ENCODE assay signal across 9 mouse cellular contexts in the genomic region with DNA sequence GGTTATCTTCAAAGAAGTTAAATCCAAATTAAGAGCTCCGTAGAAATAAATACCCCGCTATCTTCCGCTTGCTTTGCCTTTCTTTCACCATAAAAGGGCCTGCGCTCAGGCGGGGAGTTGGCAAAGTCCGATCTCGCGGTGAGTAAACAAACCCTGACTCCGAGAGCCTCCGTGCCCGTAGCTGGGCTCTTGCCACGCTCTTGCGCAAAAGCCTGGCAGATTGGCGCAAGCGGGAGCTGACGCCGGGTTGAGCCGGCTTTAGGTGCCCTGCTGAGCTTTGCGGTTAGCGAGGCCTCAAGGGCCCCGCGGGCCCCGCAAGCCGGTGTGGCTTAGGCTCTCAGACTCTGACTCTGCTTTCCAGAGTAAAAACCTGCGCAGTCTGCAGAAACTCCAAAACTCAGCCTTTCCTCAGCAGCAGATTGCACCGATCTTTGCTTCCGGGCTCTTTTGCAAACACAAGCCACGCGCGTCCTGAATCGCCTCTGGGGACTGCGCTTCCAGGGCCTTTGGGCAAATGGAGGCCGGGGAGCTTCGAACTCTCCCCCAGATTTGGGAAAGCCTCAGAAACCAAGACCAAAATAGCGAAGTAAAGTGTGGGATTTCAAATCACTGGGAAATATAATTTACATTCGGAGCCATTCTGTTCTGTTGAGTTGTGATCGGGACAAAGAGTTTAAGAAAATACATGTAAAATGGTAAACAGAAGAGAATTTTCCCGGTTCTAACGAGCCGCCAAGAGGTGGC. TPM values are rescaled to one million over a fixed set of nuclear protein-coding genes. Genes with fewer than 3 reads are reported as not detected.
DNase-seq lines count a peak whose midpoint lies in the region; ATAC-seq and TF ChIP-seq lines count a peak whose summit lies in the region.
"Had no signal": no experiment of that assay in that cellular context is flagged by ENCODE, and none has a peak within 500 bp of the region (broad histone marks: within the 10 kb centered on the region; RNA-seq: fewer than 3 reads in every experiment).

No protein-coding gene starts in this region.

- no peak overlapping the region for H3K9ac ChIP-seq in embryonic facial prominence, embryonic 13.5 days
- H3K9ac ChIP-seq in heart, embryonic 15.5 days, result no peak overlapping the region
- peak overlapping the region; percentile 72 for H3K9ac ChIP-seq in kidney, postnatal 0 days (ENCODE audit: low read depth, low read length)

- no peak for TF ChIP-seq POLR2A in thymus, adult 2 months (IDR thresholded peaks at IDR 0.05; ENCODE audit: control insufficient read depth, extremely low read depth, insufficient read depth, low read length, poor library complexity)

- 0 out of 2 replicates have a peak, but pooled peaks cover 6% of the 10 kb centered on the region for H3K9me3 ChIP-seq in embryonic facial prominence, embryonic 13.5 days
- no peaks in the 10 kb centered on the region for H3K9me3 ChIP-seq in heart, embryonic 15.5 days (replicated peaks)
- H3K9me3 ChIP-seq in kidney, postnatal 0 days (replicated peaks; ENCODE audit: low read length), result no peaks in the 10 kb centered on the region

- H3K4me3 ChIP-seq in embryonic facial prominence, embryonic 13.5 days, result peak overlapping the region; percentile 14
- H3K4me3 ChIP-seq in heart, embryonic 15.5 days, result peak overlapping the region; percentile 34
- H3K4me3 ChIP-seq in kidney, postnatal 0 days (replicated peaks; ENCODE audit: low read depth, low read length), result peak overlapping the region; percentile 58
- no peak overlapping the region for H3K4me3 ChIP-seq in thymus, adult 2 months (ENCODE audit: control insufficient read depth, insufficient read depth, low read length)
- H3K4me3 ChIP-seq: left cerebral cortex, adult 2 months had no signal

- no peak for ATAC-seq in embryonic facial prominence, embryonic 13.5 days (ENCODE audit: insufficient number of reproducible peaks, insufficient read depth, low FRiP score, low TSS enrichment, low read depth)
- no peak for ATAC-seq in heart, embryonic 15.5 days (replicated peaks; ENCODE audit: insufficient number of reproducible peaks, insufficient read depth, low FRiP score, low read depth)
- no peak for ATAC-seq in kidney, postnatal 0 days (replicated peaks; ENCODE audit: low FRiP score, low read depth)

- peaks cover 97% of the 10 kb centered on the region for H3K27me3 ChIP-seq in embryonic facial prominence, embryonic 13.5 days
- peaks cover 97% of the 10 kb centered on the region for H3K27me3 ChIP-seq in heart, embryonic 15.5 days
- peaks cover 55% of the 10 kb centered on the region for H3K27me3 ChIP-seq in kidney, postnatal 0 days (ENCODE audit: insufficient read depth, low read length)
- peaks cover 65% of the 10 kb centered on the region for H3K27me3 ChIP-seq in thymus, adult 2 months (ENCODE audit: control insufficient read depth, insufficient read depth, low read length)

- TF ChIP-seq CTCF in kidney, postnatal 0 days (IDR thresholded peaks at IDR 0.05; ENCODE audit: low read depth), result no peak
- TF ChIP-seq CTCF in thymus, adult 2 months (IDR thresholded peaks at IDR 0.05; ENCODE audit: borderline replicate concordance, control insufficient read depth, extremely low read depth, insufficient read depth, low read length, poor library complexity), result no peak

- 1% methylated on average over 40 of the region's 40 CpGs for WGBS in embryonic facial prominence, embryonic 13.5 days
- WGBS in heart, embryonic 15.5 days, result 1% methylated on average over 40 of the region's 40 CpGs
- WGBS in kidney, postnatal 0 days, result under 1% methylated on average over 40 of the region's 40 CpGs
- 2% methylated on average over 40 of the region's 40 CpGs for WGBS in thymus, adult 2 months

- DNase-seq in gastrocnemius, adult 18-20 months (ENCODE audit: low spot score), result peak; percentile 87
- no peak for DNase-seq in gastrocnemius, postnatal 4 days (ENCODE audit: low spot score in 2 of 2)
- DNase-seq in kidney, postnatal 0 days (ENCODE audit: low spot score), result no peak
- peak; percentile 86 for DNase-seq in lung, postnatal 25 days (ENCODE audit: low spot score)
- DNase-seq in skeletal muscle tissue, adult 2 months (ENCODE audit: low read depth, low spot score), result peak; percentile 81
- DNase-seq in thymus, adult 2 months, result no peak

- no peak overlapping the region for H3K27ac ChIP-seq in embryonic facial prominence, embryonic 13.5 days
- H3K27ac ChIP-seq in heart, embryonic 15.5 days, result no peak overlapping the region
- H3K27ac ChIP-seq in kidney, postnatal 0 days, result peak overlapping the region; percentile 47
- H3K27ac ChIP-seq in thymus, adult 2 months (ENCODE audit: control insufficient read depth, insufficient read depth, low read length), result no peak overlapping the region
- H3K27ac ChIP-seq: left cerebral cortex, adult 2 months had no signal

- H3K4me2 ChIP-seq in embryonic facial prominence, embryonic 13.5 days, result peak overlapping the region; percentile 44
- H3K4me2 ChIP-seq in heart, embryonic 15.5 days, result peak overlapping the region; percentile 51
- H3K4me2 ChIP-seq in kidney, postnatal 0 days (ENCODE audit: low read length), result peak overlapping the region; percentile 63

- peaks cover 38% of the 10 kb centered on the region for H3K4me1 ChIP-seq in embryonic facial prominence, embryonic 13.5 days
- H3K4me1 ChIP-seq in heart, embryonic 15.5 days (replicated peaks), result peaks cover 34% of the 10 kb centered on the region
- 0 out of 2 replicates have a peak, but pooled peaks cover 3% of the 10 kb centered on the region for H3K4me1 ChIP-seq in kidney, postnatal 0 days (replicated peaks; ENCODE audit: insufficient read depth, low read length)
- peaks cover 14% of the 10 kb centered on the region for H3K4me1 ChIP-seq in thymus, adult 2 months (replicated peaks; ENCODE audit: control insufficient read depth, insufficient read depth, low read length)

- H3K36me3 ChIP-seq in embryonic facial prominence, embryonic 13.5 days, result no peaks in the 10 kb centered on the region
- H3K36me3 ChIP-seq in heart, embryonic 15.5 days, result no peaks in the 10 kb centered on the region
- no peaks in the 10 kb centered on the region for H3K36me3 ChIP-seq in kidney, postnatal 0 days (ENCODE audit: insufficient read depth, low read length)
- no peaks in the 10 kb centered on the region for H3K36me3 ChIP-seq in thymus, adult 2 months (ENCODE audit: control insufficient read depth, insufficient read depth, low read length)

RNA-seq across cellular contexts. Expression of gene Lhx1, which starts 2.6 kb away (rescaled TPM):
- total RNA-seq in gastrocnemius, adult 18-20 months (2021), result not detected
- not detected for total RNA-seq in gastrocnemius, postnatal 4 days (2021)
- 0.12 and 0.94 TPM in 2 replicates for polyA plus RNA-seq in embryonic facial prominence, embryonic 13.5 days (2015; fragmentation: Nextera tagmentation; extraction: Ambion mirVana)
- 0.08 TPM in 1 of 2 replicates, not detected in the other for polyA plus RNA-seq in heart, embryonic 15.5 days (2015; fragmentation: Nextera tagmentation; extraction: Ambion mirVana)
- polyA plus RNA-seq in kidney, postnatal 0 days (2015; fragmentation: Nextera tagmentation; extraction: Ambion mirVana), result 25.3 and 28.9 TPM in 2 replicates
- polyA plus RNA-seq in thymus, adult 2 months (2012; rRNA removed), result 0.04 and 0.13 TPM in 2 replicates

RNA-seq across cellular contexts. Expression of gene Aatf, which starts 9.4 kb away (rescaled TPM):
- total RNA-seq in gastrocnemius, adult 18-20 months (2021), result 10 to 100 TPM; 12.1 to 13.4 TPM
- 10 to 100 TPM; 19.6 to 20.7 TPM for total RNA-seq in gastrocnemius, postnatal 4 days (2021)
- polyA plus RNA-seq in embryonic facial prominence, embryonic 13.5 days (2015; fragmentation: Nextera tagmentation; extraction: Ambion mirVana), result 55.6 and 58.6 TPM in 2 replicates
- 26.2 and 28.3 TPM in 2 replicates for polyA plus RNA-seq in heart, embryonic 15.5 days (2015; fragmentation: Nextera tagmentation; extraction: Ambion mirVana)
- polyA plus RNA-seq in kidney, postnatal 0 days (2015; fragmentation: Nextera tagmentation; extraction: Ambion mirVana), result 40.7 and 45.0 TPM in 2 replicates
- 5.6 and 6.9 TPM in 2 replicates for polyA plus RNA-seq in thymus, adult 2 months (2012; rRNA removed)

Comparison
In these comparisons a context has a peak if more than half of its experiments do, and no peak if none do; other contexts are left out.
1. DNase-seq: peak in gastrocnemius, adult 18-20 months (single experiment), lung, postnatal 25 days (single experiment) and skeletal muscle tissue, adult 2 months (single experiment); none in gastrocnemius, postnatal 4 days (0 of 2), kidney, postnatal 0 days (single experiment) and thymus, adult 2 months (single experiment).
2. RNA of gene Lhx1, which starts 2.6 kb away (polyA plus RNA-seq): 25.3 to 28.9 TPM in kidney, postnatal 0 days; 0.12 to 0.94 TPM in embryonic facial prominence, embryonic 13.5 days, 0.04 to 0.13 TPM in thymus, adult 2 months and 0.08 TPM in heart, embryonic 15.5 days; every median in the first group is over 10 times any median in the second.
3. Peak in every context shown above with its lines, with median percentiles within 50 percentile points of each other: H3K4me2 ChIP-seq.